Mouse (Mus musculus): ENCODE data around the gene Galnt12.

Galnt12 gene

DNA sequence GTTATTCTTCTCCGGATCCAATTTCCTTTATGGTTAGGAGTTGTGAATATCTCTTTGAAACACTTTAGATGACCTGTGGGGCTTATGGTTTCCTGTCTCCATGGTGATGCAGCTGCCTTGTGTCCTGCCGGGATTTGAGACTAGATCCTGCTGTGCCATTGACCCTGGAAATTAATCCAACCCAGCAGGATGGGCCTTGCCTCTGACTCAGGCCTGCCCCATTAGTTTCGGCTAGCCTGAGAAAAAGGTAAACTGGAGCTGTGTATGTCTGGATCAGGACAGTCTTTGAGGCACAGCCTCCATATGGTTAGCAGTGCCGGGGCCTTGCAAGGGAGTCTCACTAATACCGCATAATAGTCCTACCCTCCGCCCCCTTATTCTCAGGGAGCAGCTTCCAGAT is 1.9 kb downstream of the Galnt12 start:
- peak; percentile 42 for DNase-seq (ENCODE audit: extremely low spot score)

DNA sequence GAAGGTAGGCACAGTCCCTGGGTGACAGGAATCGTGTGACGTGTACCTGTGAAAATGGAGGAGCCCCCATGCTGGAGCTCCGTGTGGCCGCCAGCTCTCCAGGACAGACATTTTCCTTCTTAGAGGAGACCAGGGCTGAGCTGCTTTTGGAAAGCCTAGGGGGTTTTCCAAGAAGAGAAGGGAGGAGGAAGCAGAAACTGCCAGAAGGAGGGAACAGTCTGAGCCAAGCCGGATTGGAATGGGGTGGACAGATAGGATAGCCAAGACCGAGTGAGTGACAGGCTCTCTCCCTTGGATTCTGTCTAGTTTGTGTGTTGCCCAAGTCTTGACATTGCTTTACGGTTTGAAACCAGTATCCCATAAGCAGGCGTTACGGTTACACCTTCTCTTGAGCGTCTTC is 11.9 kb downstream of the Galnt12 start:
- no peak for DNase-seq (ENCODE audit: extremely low spot score)

DNA sequence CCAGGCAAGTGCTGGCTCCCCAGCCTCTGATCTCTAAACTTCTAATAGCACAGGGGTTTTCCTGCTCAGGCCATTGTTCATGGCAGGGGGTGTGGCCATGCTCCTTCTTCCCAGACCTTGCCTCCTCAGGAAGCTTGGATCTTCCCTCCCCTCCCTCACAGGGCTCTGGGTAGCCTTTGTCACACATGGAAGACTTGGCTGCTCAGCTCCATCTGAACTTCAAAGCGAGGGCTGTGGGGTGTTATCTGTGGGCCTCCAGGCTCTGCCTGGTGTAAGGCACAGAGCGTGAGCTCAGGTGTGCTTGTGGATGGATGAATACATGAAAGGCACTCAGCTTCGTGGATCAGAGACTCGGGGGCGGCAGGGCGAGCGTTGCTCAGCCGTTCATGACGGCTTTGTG is 20.2 kb downstream of the Galnt12 start:
- no peak for DNase-seq (ENCODE audit: extremely low spot score)

DNA sequence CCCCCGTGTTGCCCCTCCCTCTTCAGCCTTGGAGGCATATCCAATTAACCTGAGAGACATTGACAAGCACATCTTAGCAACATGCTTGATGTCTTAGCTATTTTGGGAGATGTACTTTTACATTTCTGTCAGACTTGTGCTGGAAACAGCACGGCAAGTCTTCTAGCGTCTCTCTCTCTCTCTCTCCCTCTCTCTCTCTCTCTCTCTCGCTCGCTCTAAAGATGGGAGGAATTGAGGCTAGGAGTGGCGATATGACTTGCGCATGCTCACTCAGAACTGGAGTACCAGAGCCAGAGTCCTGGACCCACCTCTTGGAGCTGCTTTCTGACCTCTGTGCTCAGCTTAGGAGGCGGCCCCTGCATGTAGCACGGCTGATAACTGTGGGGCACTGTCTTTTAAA is 20.9 kb downstream of the Galnt12 start:
- no peak for DNase-seq (ENCODE audit: extremely low spot score)

DNA sequence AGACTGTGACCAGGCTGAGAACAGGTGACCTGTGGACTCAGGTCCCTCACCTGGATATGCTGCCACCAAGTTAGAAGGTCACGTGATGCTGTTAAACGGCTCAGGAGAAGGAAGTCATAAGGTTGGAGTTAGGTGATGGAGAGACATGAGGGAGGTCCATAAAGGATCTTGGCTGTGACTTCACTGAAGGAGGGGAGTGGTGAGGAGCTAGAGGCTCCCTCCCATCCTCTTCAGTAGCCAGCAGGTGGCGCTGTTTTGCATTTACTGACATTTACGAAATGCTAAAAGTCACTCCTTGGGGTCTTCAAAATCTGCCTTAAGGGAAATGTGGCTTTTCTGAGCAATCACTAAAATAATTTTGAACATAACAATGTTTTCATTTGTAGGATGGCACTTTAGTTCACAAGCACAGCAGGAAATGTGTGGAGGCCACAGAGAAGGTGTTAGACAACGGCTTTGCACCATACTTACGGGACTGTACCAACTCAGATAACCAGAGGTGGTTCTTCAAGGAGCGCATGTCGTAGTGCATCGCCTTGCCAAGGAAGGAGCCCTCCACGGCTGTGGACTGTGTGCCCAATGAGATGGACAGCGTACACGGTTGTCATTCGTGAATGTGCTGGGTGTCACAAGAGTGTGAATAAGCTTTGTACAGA is 30.5 kb downstream of the Galnt12 start:
- peak; percentile 49 for DNase-seq (ENCODE audit: extremely low spot score)

DNA sequence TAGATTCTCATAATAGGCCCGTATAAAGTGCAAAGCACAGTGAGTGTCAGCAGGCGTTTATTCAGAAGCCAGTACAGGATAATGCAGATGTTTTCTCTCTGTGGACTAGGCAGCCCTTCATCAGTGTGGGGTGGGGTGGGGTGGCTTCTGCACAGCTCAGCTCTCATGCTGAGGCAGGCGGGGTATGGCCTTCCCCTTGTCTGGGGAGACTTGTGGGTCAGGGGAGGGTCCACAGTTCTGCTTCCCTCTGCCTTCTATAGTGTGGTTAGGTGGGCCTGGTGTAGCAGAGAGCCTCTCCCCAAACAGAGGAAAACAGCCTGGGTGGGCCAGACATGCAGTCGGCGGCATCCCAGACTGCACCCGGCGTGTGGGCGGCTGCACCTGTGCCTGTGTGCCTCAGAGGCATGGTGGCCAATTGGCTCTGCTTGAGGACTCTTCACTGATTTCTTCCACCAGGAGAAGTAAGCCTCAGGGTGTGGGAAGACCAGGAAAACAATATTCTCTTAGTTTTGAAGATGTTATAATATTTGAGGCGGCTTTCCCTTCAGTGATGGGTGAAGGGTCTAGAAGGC is 32.5 kb downstream of the Galnt12 start:
- no peak for DNase-seq (ENCODE audit: extremely low spot score)

DNA sequence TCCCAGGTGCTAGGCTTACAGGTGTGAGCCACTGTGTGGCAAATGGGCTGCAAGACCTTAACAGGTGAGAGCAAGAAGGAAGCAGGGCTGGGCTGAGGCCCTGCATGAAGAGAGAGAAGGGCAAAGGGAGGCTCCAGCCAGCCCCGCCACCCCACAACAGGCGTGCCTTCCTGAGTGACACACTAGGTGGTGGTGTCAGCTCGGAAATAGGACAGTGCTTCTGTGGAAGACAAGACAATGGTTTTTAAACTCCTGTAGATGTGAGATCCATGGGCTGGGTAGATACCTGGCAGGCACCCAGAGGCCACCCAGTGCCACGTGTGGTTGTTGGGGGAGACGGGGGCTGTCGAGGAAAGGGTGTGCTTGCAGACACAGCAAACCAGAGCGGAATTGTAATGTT is 36.8 kb downstream of the Galnt12 start:
- DNase-seq (ENCODE audit: extremely low spot score): no peak

DNA sequence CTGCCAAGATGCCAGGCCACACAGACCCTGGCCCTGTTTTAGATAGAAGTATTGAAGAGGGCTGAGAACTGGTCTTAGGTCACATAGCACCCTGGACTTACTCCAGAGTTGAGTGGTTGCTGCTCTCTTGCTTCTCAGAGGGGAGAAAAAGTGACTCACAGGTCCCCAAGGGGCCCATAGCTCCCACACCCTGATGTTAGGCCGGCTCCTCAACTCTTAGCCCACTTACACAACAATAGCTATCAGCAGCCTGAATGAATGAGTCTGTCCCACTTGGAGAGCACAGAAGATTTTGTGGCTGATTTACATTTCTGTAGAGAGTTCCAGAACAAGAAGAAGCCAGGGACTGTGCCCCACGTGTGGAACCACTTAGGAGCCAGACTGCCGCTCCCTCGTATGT is 37.9 kb downstream of the Galnt12 start:
- DNase-seq (ENCODE audit: extremely low spot score): no peak

DNA sequence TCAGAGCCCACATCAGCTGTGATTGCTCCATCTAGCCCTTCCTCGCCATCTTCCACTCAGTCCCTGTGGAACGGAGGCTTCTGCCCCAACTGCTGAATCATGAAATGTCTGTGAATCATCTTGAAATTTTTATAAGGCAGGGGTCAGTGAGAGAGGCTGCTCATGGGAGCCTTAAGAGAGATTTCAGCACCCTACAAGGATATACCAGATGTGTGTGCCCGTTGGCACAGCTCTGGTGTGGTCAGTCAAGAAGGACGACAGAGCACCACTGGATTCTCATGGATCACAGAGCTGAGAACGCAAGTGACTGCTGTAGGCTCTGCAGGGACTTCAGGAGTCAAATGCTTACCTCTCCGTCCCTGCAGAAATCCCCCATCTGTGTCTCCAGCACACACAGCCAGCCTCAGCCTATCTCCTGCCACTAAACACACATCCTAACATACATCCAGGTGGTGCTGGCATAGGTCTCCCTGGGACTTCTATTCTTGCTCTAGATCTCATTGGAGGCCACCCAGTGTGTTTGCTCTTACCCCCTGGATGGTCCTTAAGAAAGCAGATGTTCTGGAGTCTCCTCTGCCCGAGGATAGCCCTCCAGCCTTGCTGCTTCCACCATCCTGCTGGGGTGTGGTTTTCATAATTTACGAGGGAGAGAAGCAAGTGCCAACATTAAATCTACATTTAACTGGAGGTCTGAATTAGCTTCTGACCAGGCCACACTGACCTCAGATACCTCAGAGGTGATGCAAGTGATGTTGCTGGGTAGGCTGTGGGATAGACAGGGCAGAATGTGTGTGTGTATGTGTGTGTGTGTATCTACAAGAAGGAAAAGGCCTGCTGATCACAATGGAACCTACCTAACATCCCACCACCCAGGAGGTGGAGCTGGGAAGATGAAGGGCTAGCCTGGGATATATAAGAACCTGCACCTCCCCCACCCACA is 38.7 kb downstream of the Galnt12 start:
- DNase-seq (ENCODE audit: extremely low spot score): no peak

DNA sequence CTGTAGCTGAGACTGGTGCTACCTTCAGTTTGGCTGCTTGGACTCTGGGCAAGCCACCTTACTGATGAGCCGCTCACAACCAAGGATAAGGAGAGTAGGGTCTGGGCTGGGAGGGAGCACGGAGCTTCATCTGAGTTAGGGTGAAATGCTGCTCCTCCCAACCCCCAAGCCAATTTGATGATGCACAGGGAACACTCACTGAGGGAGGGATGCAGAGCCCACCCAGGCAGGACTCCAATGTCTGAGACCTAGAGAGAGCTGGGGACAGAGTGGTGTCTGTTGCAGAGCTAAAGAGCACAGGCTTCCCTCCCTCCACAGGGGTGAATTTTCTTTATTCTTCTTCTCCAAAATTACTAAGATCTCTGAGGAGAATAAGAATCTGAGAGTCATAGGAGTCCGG is 40.2 kb downstream of the Galnt12 start:
- DNase-seq (ENCODE audit: extremely low spot score): no peak

DNA sequence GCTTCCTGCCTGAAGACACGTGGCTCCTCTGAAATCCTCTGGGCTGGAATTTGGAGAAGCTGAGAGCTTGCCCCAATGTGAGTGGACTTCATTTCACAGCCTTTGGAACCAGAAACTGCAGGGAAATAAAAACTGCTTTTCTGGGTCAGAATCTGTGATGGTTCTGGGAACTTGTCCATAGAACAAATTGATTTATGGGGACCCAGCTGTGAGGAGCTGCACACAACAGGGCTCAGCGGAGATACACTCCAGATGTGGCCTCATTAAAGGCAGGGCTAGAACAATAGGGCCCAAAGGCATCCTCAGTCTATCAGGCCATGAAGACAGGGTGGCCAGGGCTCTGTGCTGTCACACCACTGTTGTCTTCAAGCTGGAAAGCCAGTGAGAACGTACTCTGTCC is 40.7 kb downstream of the Galnt12 start:
- DNase-seq (ENCODE audit: extremely low spot score): no peak

DNA sequence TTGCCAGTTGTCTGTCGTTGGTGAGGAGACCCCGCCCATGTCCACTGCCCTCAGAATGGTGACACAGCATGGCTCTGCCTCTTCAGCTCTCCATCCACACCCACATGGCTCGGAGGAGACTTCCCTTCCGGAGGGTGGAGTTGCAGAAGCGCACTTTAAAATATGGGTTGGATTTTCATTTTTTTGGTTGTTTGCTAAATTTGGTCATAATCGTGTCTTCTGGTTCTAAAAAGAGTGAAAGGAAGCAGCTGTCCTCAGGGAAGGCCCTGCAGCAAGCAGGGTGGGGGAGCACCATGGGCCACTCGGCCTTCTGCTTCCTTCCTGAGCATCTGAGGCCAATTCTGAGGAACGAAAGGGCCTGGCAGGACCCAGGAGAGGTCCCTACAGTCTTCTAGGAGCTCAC is 45.0 kb downstream of the Galnt12 start:
- no peak for DNase-seq (ENCODE audit: extremely low spot score)

DNA sequence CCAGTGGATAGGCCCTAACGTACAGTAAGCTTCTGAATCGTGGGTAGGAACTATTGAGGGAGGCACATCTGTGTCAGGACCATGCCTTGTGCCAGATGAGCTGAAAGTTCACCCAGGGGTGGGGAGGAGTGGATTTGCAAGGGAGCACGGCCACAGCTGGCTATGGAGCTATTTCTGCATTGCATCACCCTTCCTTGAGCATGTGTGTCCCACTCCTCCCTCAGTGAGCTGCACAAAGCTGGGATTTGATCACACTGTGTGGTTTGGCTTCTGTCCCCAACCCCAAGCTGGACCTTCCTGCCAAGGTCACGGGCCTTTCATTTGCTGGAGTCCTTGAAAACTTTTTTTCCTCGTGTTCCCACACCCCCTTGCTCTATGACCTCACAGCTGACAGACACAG is 45.8 kb downstream of the Galnt12 start:
- no peak for DNase-seq (ENCODE audit: extremely low spot score)

DNA sequence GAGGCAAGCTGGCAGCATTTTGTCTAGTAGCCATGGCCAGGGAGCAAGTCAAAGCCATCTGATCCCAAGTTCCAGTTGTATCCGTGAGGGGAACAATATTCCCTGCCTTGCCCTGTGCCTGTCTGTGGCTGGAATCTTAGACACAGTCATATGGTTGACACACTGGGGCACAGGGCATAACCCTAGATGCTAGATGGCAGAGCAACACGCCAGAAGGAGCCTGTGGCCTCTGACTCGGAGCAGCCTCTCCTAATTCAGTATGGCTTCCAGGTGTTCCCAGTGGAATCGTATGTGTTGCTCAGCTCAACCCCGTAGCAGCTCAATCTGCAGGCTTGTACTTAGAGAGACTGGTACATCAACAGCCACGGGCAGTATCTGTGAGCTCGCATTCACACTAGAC is 46.7 kb downstream of the Galnt12 start:
- peak; percentile 15 for DNase-seq (ENCODE audit: extremely low spot score)

DNA sequence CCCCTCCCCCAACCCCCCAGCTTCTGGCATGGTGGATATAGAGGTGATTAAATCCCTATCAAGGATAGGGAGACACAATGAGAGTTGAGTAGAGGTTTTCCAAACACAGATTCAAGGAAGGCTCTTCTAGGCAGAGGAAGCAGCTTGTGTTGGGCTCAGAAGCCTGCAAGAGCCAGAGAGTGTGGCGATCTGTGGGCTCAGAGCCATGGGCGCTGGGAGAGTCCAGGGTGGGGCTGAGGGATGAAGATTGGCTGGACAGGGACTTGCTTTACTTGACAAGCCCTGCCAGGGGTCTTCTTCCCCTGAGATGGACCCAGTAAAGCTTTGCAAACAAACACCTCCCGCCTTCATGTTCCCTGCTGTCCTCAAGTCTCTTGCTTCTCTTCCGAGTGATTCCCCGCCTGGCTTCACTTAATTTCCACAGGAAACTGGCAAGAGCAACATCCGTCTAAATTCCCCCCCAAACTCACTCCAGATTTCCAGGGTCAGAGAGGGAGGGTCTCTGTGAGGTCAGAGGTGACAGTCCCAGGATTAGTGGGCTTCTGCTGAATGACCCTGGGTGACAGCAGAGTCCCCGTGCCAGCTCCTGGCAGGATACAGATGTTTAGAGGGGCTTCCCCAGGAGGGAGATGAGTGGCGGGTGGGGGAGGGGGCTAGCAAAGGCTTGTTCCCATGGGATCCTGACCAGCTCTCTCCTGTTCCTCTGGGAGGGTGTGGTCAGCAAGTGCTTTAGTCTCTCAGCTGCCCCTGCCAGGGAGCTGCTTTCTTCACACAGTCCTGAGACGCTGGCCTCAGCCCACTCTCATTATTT is 47.5 kb downstream of the Galnt12 start:
- peak; percentile 70 for DNase-seq (ENCODE audit: extremely low spot score)

DNA sequence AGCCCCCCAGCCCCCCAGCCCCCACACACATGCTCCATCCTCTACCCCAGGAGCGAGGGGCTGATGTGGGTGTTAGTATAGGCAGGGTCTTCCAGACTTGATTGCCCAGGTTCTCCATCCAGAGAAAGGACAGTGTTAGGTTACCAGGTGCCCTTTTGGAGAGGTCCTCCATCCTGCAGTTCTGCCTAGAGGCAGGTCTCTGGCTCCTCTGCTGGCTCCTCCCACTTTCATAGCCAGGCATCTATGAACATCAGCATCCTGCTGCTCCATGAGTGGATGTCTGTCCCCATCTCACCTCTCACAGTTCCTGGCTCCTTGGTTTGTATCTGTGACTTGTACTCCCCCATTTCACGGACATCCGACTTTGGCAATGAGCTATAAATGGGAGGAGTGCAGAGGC is 48.6 kb downstream of the Galnt12 start:
- DNase-seq (ENCODE audit: extremely low spot score): no peak

DNA sequence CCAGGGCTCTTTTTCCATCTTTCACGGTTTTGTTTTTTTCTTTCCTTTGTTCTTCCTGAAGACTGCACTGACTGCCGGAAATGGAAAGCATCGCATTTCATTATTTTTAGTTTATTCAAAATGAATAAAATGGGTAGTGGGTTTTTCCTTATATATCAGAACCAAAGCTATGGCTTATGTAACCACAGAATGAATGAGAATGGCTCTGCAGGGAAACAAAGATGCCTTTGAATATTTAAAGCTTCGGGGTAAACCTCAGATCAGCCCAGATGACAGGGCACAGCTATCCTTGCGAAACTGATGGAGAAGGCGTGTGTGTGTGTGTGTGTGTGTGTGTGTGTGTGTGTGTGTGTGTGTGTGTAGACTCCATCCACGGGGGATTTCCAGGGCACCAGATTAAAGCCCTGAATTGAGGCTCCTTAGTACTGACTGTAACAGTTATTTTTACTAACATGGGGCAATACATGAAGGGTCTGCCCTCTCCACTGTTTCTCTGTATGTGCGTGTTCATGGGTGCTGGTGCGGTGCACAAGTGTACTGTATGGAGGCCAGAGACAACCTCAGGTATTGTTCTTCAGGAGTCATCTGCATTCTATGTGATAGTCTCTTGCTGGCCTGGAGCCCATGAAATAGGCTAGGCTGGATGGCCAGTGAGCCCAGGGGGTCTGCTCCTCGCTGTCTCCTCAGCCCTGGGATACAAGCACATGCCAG is 49.9 kb downstream of the Galnt12 start:
- no peak for DNase-seq (ENCODE audit: extremely low spot score)

DNA sequence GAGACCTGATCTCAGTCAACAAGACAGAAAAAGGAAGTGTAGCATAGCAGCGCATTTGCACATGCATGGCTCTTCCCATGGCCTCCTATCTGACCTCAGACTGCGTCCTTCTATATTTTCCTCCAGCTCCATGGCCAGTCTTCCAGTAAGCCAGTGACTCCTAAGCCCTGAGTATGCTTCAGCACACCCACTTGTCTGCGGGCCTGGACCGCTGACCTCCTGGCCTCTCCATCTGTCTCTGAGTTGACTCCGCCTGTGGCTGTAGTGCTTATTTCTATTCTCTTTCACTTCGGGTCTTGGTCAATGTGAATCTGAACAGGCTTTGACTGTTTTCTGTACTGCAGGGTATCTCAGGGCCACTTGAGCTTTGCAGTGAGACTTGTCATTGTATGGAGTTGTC is 52.1 kb downstream of the Galnt12 start:
- no peak for DNase-seq (ENCODE audit: extremely low spot score)

DNA sequence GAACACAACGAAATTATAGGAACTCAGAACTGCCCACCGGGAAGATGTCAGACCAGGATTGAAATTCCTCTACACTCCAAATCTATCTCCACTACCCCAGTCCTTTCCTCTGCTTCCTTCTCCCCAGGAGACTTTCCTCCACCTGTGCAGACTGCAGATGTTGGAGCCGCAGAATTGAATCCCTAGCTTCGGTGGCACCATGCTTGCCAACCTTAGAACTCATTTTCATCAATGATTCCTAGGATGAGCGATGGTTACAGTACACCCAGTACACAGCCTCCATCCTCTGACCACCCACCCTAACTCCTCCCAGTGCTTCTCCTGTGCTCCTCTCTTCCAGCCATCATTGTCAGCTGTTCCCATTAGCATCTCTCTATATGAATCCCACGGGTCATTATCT is 53.6 kb downstream of the Galnt12 start:
- DNase-seq (ENCODE audit: extremely low spot score): no peak

DNA sequence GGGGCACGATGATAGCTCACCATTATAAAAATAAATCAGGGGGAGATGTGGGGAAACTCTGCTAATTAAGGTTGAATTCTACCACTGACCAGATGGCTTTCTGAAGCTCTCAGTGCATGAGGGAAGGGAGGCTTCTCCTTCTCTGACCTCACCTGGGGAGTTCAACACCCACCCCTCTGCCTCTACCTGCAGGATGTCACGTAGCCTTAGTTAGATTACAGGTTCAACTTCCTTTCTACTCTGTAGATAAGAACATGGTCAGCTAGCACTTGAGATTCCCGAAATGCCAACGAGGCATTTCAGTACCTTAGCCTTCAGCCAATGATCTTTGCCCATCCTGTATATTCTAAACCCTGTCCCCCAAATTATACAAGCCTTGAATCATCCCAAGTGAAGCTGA is 54.9 kb downstream of the Galnt12 start:
- no peak for DNase-seq (ENCODE audit: extremely low spot score)

DNA sequence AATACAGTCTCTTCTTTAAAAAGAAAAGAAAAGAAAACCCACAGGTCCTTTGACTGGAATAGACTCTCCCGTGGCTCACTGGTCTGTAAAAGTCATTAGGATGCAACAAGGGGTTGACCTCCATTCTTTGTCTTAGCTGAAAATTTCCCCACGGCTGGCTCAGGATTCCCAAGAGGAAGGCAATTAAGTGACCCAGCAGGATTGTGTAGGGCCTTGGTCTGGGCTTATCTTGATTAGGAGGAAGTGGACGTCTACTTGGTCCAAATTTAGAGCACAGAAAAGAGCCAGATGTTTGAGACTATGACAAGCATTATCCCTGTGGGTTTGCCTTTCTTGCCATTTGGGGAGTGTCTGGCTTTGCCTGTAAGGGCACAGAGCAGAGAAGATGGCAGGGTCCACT is 58.3 kb downstream of the Galnt12 start:
- DNase-seq (ENCODE audit: extremely low spot score): no peak

DNA sequence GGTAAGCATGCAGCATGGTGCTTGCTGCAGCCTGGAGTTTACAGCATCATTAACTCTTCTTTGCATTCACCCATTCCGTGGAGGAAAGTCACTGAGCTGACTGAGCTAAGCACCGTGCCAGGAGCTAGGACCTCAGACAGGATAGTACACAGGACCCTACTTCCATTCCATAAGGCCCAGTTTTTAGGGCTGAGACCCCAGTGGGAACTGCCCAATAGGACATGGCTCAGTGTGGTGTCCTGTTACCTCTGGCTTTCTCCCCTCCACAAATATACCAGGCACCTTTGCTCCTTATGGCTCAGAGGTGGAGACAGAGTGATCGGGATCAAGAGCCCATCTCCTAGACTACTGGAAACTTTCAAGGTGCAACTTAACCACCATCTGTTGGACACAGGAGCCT is 59.1 kb downstream of the Galnt12 start:
- no peak for DNase-seq (ENCODE audit: extremely low spot score)
